Mouse (Mus musculus) intestine, embryonic 14.5 days (tissue): Measurements from ENCODE around the gene Ptprt. TPM values are rescaled to one million over a fixed set of nuclear protein-coding genes. Genes with fewer than 3 reads are reported as not detected.

Source experiments
- ATAC-seq: fragments of 200-750 bp; cut with Nextera tagmentation; replicated peaks from 2 replicates; pipeline ENCODE4 v1.8.0; 2017; ENCODE audit warnings: low read depth, moderate number of reproducible peaks, moderate TSS enrichment, moderate library complexity; ENCODE audit not compliant: low FRiP score, low TSS enrichment
- DNase-seq: peaks from one replicate; pipeline ENCODE4 v3.0.0-alpha.2; 2018; ENCODE audit warnings: low spot score
- H3K27ac ChIP-seq: fragments of 300-500 bp; sonication (generic); 2 replicates; pipeline ENCODE4 v1.5.1; 2014; ENCODE audit warnings: low read depth, mild to moderate bottlenecking, control low read depth
- H3K27me3 ChIP-seq: fragments of 300-500 bp; sonication (generic); replicated peaks from 2 replicates; pipeline ENCODE4 v1.6.1; 2014; ENCODE audit warnings: low read length, control low read depth; ENCODE audit not compliant: control insufficient read depth, insufficient read depth
- H3K36me3 ChIP-seq: fragments of 300-500 bp; sonication (generic); 2 replicates; pipeline ENCODE4 v1.6.1; 2014; ENCODE audit warnings: low read length, control low read depth; ENCODE audit not compliant: control insufficient read depth, insufficient read depth
- H3K4me1 ChIP-seq: fragments of 300-500 bp; sonication (generic); replicated peaks from 2 replicates; pipeline ENCODE4 v1.6.1; 2014; ENCODE audit warnings: low read length, control low read depth, mixed read lengths; ENCODE audit not compliant: control insufficient read depth, insufficient read depth
- H3K4me2 ChIP-seq: fragments of 300-500 bp; sonication (generic); 2 replicates; pipeline ENCODE4 v1.6.1; 2014; ENCODE audit warnings: low read length
- H3K4me3 ChIP-seq: fragments of 300-500 bp; sonication (generic); 2 replicates; pipeline ENCODE4 v1.5.1; 2014; ENCODE audit warnings: low read depth, low read length, control low read depth, mixed read lengths
- H3K9ac ChIP-seq: fragments of 300-500 bp; sonication (generic); 2 replicates; pipeline ENCODE4 v1.6.1; 2014; ENCODE audit warnings: mild to moderate bottlenecking, low read length
- H3K9me3 ChIP-seq: fragments of 300-500 bp; sonication (generic); 2 replicates; pipeline ENCODE4 v1.6.1; 2016; ENCODE audit warnings: low read length, control low read depth; ENCODE audit not compliant: control insufficient read depth
- WGBS: fragments of 180-500 bp; shearing (Covaris S2); extraction: QIAGEN DNeasy Blood & Tissue Kit; methylation state at CpG from one replicate; pipeline ENCODE4 v1.1.7; 2014; 5-methylcytosine and 5-hydroxymethylcytosine counted together
- polyA plus RNA-seq: library from polyadenylated mRNA; unstranded; fragments of >200 nt; fragmentation: Nextera tagmentation; extraction: Ambion mirVana; gene quantifications from 2 replicates; pipeline ENCODE4 v1.2.1, GENCODE M21; 2014

Ptprt gene
- polyA plus RNA-seq, 1 experiment from 2014 or later: 1.4 TPM

DNA sequence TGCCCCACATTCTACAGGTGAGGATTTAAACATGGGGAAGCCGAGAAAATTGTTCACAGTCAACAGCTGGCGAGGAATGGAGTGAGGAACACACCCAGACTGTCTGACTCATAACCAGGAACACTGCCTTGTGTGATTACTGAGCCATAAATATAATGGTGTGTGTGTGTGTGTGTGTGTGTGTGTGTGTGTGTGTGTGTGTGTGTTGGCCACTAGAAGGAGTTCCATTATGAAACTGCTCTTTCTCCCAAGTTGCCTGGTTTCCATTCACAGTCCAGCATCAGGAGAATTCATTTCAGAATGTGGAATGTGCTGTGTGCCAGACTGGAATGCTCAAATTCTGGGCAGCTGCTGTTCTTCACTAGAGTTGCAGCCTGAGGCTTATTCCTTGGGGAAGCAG is 1099.4 kb downstream of the Ptprt start:
- Histone ChIP-seq H3K36me3 (no peaks in the 10 kb centered on the region), H3K4me3 (no peak overlapping the region), H3K4me1 (no peaks in the 10 kb centered on the region), H3K9me3 (no peaks in the 10 kb centered on the region), H3K27ac (no peak overlapping the region), H3K4me2 (no peak overlapping the region), H3K27me3 (no peaks in the 10 kb centered on the region), H3K9ac (no peak overlapping the region)
- DNase-seq: no peak
- ATAC-seq: no peak
- WGBS: 82% methylated on average over 2 of the region's 2 CpGs

DNA sequence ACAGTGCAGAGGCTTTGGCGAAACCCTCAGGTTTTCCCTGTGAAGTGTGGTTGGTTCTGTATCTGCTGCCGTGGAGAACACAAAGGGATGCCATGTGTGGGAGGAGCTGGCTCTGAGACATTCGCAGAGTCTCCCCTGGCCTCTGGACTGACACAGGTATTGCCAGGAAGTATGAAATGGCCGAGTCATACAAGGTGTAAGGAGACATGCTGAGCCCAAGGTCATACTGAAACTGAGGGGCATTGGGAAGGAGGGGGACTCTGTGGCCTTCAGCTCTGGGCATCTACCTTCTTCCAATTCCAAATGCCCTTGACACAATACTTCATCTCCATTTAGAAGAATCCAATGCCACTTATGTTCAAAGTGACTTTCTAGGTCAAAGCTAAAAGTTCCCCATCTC is 1103.1 kb downstream of the Ptprt start:
- DNase-seq: no peak
- H3K4me3 ChIP-seq: no peak overlapping the region
- no peaks in the 10 kb centered on the region for H3K4me1 ChIP-seq
- H3K27ac ChIP-seq: no peak overlapping the region
- no peaks in the 10 kb centered on the region for H3K36me3 ChIP-seq
- H3K9me3 ChIP-seq: no peaks in the 10 kb centered on the region
- WGBS: 79% methylated on average over 4 of the region's 4 CpGs
- H3K4me2 ChIP-seq: no peak overlapping the region
- no peak for ATAC-seq
- H3K9ac ChIP-seq: no peak overlapping the region
- H3K27me3 ChIP-seq: no peaks in the 10 kb centered on the region

DNA sequence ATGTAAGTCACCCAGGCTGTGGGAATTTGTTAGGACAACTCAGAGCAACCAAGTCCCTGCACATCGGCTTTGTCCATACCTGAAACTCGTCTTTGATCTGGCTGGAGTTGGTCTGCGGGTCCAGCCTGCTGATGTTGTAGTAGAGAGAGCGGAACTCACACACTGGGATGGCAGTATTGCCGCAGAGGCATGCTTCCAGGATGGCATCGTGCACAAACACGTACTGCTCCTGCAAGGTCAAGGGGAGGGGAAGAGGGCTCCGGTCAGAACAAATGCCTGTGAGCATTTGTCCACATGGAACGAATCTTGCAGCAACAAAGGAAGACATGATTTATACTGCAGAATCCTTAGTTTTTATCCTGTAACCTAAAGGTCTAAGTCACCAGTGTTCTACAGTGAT is 1107.3 kb downstream of the Ptprt start:
- DNase-seq (no peak), ATAC-seq (no peak)
- H3K4me2 ChIP-seq: no peak overlapping the region
- H3K4me1 ChIP-seq: 0 out of 2 replicates have a peak, but pooled peaks cover 3% of the 10 kb centered on the region
- H3K27me3 ChIP-seq: no peaks in the 10 kb centered on the region
- no peaks in the 10 kb centered on the region for H3K9me3 ChIP-seq
- H3K27ac ChIP-seq: no peak overlapping the region
- no peaks in the 10 kb centered on the region for H3K36me3 ChIP-seq
- no peak overlapping the region for H3K4me3 ChIP-seq
- WGBS: 72% methylated on average over 9 of the region's 9 CpGs
- H3K9ac ChIP-seq: no peak overlapping the region

DNA sequence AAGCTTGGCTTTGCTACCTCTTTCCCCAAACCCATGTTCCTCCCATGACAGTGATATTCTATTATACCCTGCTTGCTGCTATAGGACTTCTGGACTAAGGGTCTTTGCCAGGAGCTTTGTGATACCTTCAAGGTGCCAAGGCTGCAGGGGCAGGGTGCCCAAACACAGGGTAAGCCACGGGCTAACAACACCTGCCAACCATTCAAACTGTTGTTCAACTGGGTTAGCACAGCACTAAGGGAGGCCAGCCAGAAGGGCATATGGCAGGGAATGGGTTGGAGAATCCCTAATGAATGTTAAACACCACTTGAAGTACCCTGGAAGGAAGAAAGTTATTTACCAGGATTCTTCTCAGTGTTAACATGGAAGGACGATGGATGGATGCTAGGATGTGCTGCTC is 1108.9 kb downstream of the Ptprt start:
- Histone ChIP-seq H3K27me3 (no peaks in the 10 kb centered on the region), H3K9me3 (no peaks in the 10 kb centered on the region), H3K27ac (no peak overlapping the region), H3K4me2 (no peak overlapping the region), H3K36me3 (no peaks in the 10 kb centered on the region), H3K4me1 (0 out of 2 replicates have a peak, but pooled peaks cover 4% of the 10 kb centered on the region), H3K9ac (no peak overlapping the region), H3K4me3 (no peak overlapping the region)
- ATAC-seq (no peak), DNase-seq (no peak)
- 91% methylated on average over 2 of the region's 2 CpGs for WGBS

DNA sequence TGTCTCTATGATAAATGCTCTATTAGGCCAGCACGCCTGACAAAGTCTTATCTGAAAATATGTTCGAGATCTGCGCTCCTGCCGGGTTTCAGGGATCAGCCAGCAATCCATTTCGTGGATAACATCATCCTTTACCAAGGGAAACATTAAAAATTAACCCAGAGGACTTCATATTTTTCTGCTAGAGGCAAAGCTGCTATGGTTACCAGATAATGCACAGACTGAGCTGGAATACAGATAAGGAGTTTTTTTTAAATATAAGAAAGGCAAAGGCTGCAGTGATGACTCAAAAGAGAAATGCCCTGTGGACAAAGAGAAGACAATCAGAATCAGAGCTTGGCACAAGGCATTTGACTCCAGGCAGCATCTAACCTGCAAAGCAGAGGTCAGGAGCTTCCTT is 1111.4 kb downstream of the Ptprt start:
- peak; percentile 76; the same call in 1 of the 2 replicates for ATAC-seq
- 59% methylated on average over 5 of the region's 5 CpGs for WGBS
- no peak for DNase-seq

DNA sequence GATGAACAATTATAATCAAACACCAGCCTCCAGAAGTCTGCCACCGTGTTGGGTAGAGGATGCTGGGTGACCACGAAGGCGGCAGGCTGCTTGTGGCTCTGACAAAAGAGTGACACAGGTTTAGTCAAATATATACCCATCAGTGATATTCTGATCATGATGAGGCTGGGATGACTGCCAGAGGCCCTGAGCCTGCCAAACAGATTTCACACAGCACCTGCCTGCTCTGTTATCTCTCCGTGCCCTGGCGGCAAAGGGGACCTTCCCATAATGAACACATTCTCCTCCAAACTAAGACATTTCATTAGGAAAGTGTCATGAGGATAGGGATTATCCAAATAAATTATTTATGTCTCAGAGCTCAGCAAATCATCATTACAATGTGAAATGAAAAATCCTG is 1113.6 kb downstream of the Ptprt start:
- Histone ChIP-seq H3K9ac (no peak overlapping the region), H3K27ac (no peak overlapping the region), H3K4me3 (no peak overlapping the region), H3K36me3 (no peaks in the 10 kb centered on the region), H3K4me1 (0 out of 2 replicates have a peak, but pooled peaks cover 4% of the 10 kb centered on the region), H3K4me2 (no peak overlapping the region), H3K9me3 (no peaks in the 10 kb centered on the region), H3K27me3 (no peaks in the 10 kb centered on the region)
- ATAC-seq: no peak
- no peak for DNase-seq
- 90% methylated on average over 5 of the region's 5 CpGs for WGBS

More for the DNA sequence above, 1111.4 kb downstream of the Ptprt start:
- H3K4me2 ChIP-seq: no peak overlapping the region
- H3K4me1 ChIP-seq: 0 out of 2 replicates have a peak, but pooled peaks cover 4% of the 10 kb centered on the region
- H3K36me3 ChIP-seq: no peaks in the 10 kb centered on the region
- H3K27me3 ChIP-seq: no peaks in the 10 kb centered on the region
- 0 out of 2 replicates have a peak overlapping the region, but pooled peaks have one; percentile 36 for H3K27ac ChIP-seq
- no peak overlapping the region for H3K4me3 ChIP-seq
- no peak overlapping the region for H3K9ac ChIP-seq
- no peaks in the 10 kb centered on the region for H3K9me3 ChIP-seq

DNA sequence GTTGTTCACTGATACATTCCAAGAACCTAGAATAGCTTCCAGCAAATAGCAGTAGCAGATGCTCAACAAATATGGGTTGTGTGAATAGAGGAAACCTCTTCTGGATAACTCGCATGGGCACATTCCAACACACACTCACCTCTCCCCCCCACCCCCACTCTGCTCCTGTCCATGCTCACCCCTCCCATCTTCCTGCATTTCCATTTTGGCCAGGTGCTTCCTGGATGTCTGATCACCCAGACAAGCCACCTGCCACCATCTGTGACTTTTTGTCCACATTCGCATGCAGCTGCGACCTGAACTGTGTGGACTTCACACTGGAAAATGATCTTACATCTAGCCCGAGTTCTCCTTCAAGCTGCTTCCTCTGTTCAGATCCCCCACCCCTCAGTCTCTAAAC is 1115.5 kb downstream of the Ptprt start:
- no peaks in the 10 kb centered on the region for H3K27me3 ChIP-seq
- no peak overlapping the region for H3K9ac ChIP-seq
- no peaks in the 10 kb centered on the region for H3K36me3 ChIP-seq
- ATAC-seq (no peak), DNase-seq (no peak)
- H3K27ac ChIP-seq: no peak overlapping the region
- H3K4me2 ChIP-seq: no peak overlapping the region
- no peak overlapping the region for H3K4me3 ChIP-seq
- 0 out of 2 replicates have a peak, but pooled peaks cover 4% of the 10 kb centered on the region for H3K4me1 ChIP-seq
- no peaks in the 10 kb centered on the region for H3K9me3 ChIP-seq
- 80% methylated on average over 4 of the region's 4 CpGs for WGBS

DNA sequence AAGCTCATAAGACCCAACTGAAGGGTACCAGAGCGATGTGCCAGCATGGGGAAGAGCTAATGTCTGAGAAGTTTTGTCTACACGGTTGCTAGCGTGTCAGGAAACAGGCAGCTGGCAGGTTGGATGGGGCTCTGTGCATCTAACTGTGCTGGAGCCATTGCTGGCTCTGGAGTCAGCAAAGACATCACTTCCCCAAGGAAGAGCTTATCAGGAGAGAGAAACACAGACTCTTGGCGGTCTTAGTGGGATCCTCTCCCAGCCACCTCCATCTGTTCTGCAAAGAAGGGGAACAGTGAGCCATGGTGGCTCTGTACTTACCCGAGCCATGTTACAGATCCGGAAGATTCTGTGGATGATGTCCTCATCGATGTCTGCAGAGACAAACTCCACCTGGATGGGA is 1126.8 kb downstream of the Ptprt start:
- Histone ChIP-seq H3K27ac (no peak overlapping the region), H3K4me3 (no peak overlapping the region), H3K27me3 (no peaks in the 10 kb centered on the region), H3K9ac (no peak overlapping the region), H3K4me1 (no peaks in the 10 kb centered on the region), H3K9me3 (no peaks in the 10 kb centered on the region), H3K36me3 (no peaks in the 10 kb centered on the region), H3K4me2 (no peak overlapping the region)
- no peak for DNase-seq
- WGBS: 83% methylated on average over 7 of the region's 7 CpGs
- ATAC-seq: no peak

DNA sequence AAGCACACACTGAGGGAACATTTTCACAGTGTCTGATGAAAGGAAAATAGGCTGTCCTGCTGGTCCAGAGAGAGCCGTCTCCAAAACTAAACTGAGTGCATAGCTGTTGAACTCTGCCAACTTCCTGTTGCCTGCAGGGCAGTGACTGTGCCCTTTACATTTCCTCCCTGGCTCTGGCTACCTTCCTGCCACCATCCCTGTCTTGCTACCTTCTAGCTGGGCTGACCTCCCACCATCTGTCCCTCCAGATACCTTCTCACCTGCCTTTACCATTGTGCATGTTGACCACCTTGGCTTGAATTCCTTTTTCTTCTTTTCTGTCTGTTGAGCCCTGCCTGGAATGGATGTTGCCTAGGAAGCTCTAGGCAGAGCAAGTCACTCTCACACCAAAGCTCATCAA is 1133.8 kb downstream of the Ptprt start:
- ATAC-seq (no peak), DNase-seq (no peak)
- Histone ChIP-seq H3K27ac (no peak overlapping the region), H3K4me3 (no peak overlapping the region), H3K9ac (no peak overlapping the region), H3K4me1 (no peaks in the 10 kb centered on the region), H3K36me3 (no peaks in the 10 kb centered on the region), H3K4me2 (no peak overlapping the region), H3K9me3 (no peaks in the 10 kb centered on the region), H3K27me3 (no peaks in the 10 kb centered on the region)
- 60% methylated on average over 1 of the region's 1 CpGs for WGBS
